Mouse (Mus musculus): Measurements from ENCODE around the gene Slc10a1. TPM values are rescaled to one million over a fixed set of nuclear protein-coding genes. Genes with fewer than 3 reads are reported as not detected.

The Slc10a1 gene
- 1 to 10 TPM; 1.3 to 2.6 (median 1.9) TPM for polyA plus RNA-seq (2017; shearing (Covaris generic))

- no peak for ATAC-seq
These were observed at the start of gene Slc10a1 for GRCm38 (mm10) chr12:80968605-80969004. TSS of gene Slc10a1 (minus strand) at chr12:80968705.

- no peak for ATAC-seq
These were observed 49.1 kb upstream of the Slc10a1 start for GRCm38 (mm10) chr12:81017624-81018023.

GRCm38 (mm10) chr12:81013496-81013895, 45.0 kb upstream of the Slc10a1 start:
- ATAC-seq = no peak

GRCm38 (mm10) chr12:81011994-81012393, 43.5 kb upstream of the Slc10a1 start:
- ATAC-seq = no peak

- no peak for ATAC-seq
These were observed 41.3 kb upstream of the Slc10a1 start for GRCm38 (mm10) chr12:81009813-81010212.

- no peak for ATAC-seq
These were observed 34.5 kb upstream of the Slc10a1 start for GRCm38 (mm10) chr12:81002841-81003635.

GRCm38 (mm10) chr12:81000924-81001323, 32.4 kb upstream of the Slc10a1 start:
- ATAC-seq = no peak

- no peak for ATAC-seq
These were observed 30.2 kb upstream of the Slc10a1 start for GRCm38 (mm10) chr12:80998528-80999221.

GRCm38 (mm10) chr12:80997652-80998051, 29.1 kb upstream of the Slc10a1 start:
- ATAC-seq = no peak

GRCm38 (mm10) chr12:80995326-80995725, 26.8 kb upstream of the Slc10a1 start:
- ATAC-seq = no peak

GRCm38 (mm10) chr12:80993773-80994172, 25.3 kb upstream of the Slc10a1 start:
- ATAC-seq = no peak

GRCm38 (mm10) chr12:80992540-80993122, 24.1 kb upstream of the Slc10a1 start:
- ATAC-seq = no peak

GRCm38 (mm10) chr12:80991806-80992205, 23.3 kb upstream of the Slc10a1 start:
- no peak for ATAC-seq

GRCm38 (mm10) chr12:80990901-80991445, 22.5 kb upstream of the Slc10a1 start:
- no peak for ATAC-seq

- no peak for ATAC-seq
These were observed 19.8 kb upstream of the Slc10a1 start for GRCm38 (mm10) chr12:80988286-80988685.

- ATAC-seq = no peak
These were observed 18.1 kb upstream of the Slc10a1 start for GRCm38 (mm10) chr12:80986628-80987027.

- ATAC-seq = no peak
These were observed 15.2 kb upstream of the Slc10a1 start for GRCm38 (mm10) chr12:80983695-80984094.

- no peak for ATAC-seq
These were observed 13.8 kb upstream of the Slc10a1 start for GRCm38 (mm10) chr12:80982326-80982725.

GRCm38 (mm10) chr12:80975939-80976671, 7.6 kb upstream of the Slc10a1 start:
- no peak for ATAC-seq

GRCm38 (mm10) chr12:80971756-80972155, 3.3 kb upstream of the Slc10a1 start:
- no peak for ATAC-seq

- ATAC-seq = no peak
These were observed 1.7 kb upstream of the Slc10a1 start for GRCm38 (mm10) chr12:80970181-80970705.

- no peak for ATAC-seq
These were observed 587 bp downstream of the Slc10a1 start for GRCm38 (mm10) chr12:80967918-80968317.
